Mouse (Mus musculus): ENCODE measurements around the gene Sh3bp5.

The Sh3bp5 gene

GRCm38 (mm10) chr14:31394822-31395532 is 40.9 kb downstream of the Sh3bp5 start:
- DNase-seq (ENCODE audit: extremely low read depth, low read depth, low spot score) = no peak

GRCm38 (mm10) chr14:31393936-31394630 is 41.8 kb downstream of the Sh3bp5 start:
- no peak for DNase-seq (ENCODE audit: extremely low read depth, low read depth, low spot score)

GRCm38 (mm10) chr14:31393546-31393890 is 42.4 kb downstream of the Sh3bp5 start:
- DNase-seq (ENCODE audit: extremely low read depth, low read depth, low spot score) = no peak

- DNase-seq (ENCODE audit: extremely low read depth, low read depth, low spot score) = no peak
Measured at GRCm38 (mm10) chr14:31392873-31393545, 42.9 kb downstream of the Sh3bp5 start.

- no peak for DNase-seq (ENCODE audit: extremely low read depth, low read depth, low spot score)
Measured at GRCm38 (mm10) chr14:31392300-31392699, 43.6 kb downstream of the Sh3bp5 start.

GRCm38 (mm10) chr14:31389421-31390147 is 46.3 kb downstream of the Sh3bp5 start:
- no peak for DNase-seq (ENCODE audit: extremely low read depth, low read depth, low spot score)

GRCm38 (mm10) chr14:31388086-31388872 is 47.6 kb downstream of the Sh3bp5 start:
- DNase-seq (ENCODE audit: extremely low read depth, low read depth, low spot score) = no peak

GRCm38 (mm10) chr14:31387301-31387981 is 48.4 kb downstream of the Sh3bp5 start:
- no peak for DNase-seq (ENCODE audit: extremely low read depth, low read depth, low spot score)

GRCm38 (mm10) chr14:31385977-31386697 is 49.7 kb downstream of the Sh3bp5 start:
- no peak for DNase-seq (ENCODE audit: extremely low read depth, low read depth, low spot score)

- no peak for DNase-seq (ENCODE audit: extremely low read depth, low read depth, low spot score)
Measured at GRCm38 (mm10) chr14:31385406-31385805, 50.5 kb downstream of the Sh3bp5 start.

GRCm38 (mm10) chr14:31384366-31385323 is 51.2 kb downstream of the Sh3bp5 start:
- DNase-seq (ENCODE audit: extremely low read depth, low read depth, low spot score) = no peak

GRCm38 (mm10) chr14:31383470-31384050 is 52.3 kb downstream of the Sh3bp5 start:
- no peak for DNase-seq (ENCODE audit: extremely low read depth, low read depth, low spot score)

- DNase-seq (ENCODE audit: extremely low read depth, low read depth, low spot score) = no peak
Measured at GRCm38 (mm10) chr14:31382276-31382675, 53.6 kb downstream of the Sh3bp5 start.

- DNase-seq (ENCODE audit: extremely low read depth, low read depth, low spot score) = no peak
Measured at GRCm38 (mm10) chr14:31376331-31376730, 59.5 kb downstream of the Sh3bp5 start.

GRCm38 (mm10) chr14:31374390-31374789 is 61.5 kb downstream of the Sh3bp5 start:
- DNase-seq (ENCODE audit: extremely low read depth, low read depth, low spot score) = no peak

GRCm38 (mm10) chr14:31369377-31369776 is 66.5 kb downstream of the Sh3bp5 start:
- DNase-seq (ENCODE audit: extremely low read depth, low read depth, low spot score) = no peak

GRCm38 (mm10) chr14:31367951-31368350 is 67.9 kb downstream of the Sh3bp5 start:
- DNase-seq (ENCODE audit: extremely low read depth, low read depth, low spot score) = no peak

GRCm38 (mm10) chr14:31365350-31365749 is 70.5 kb downstream of the Sh3bp5 start:
- no peak for DNase-seq (ENCODE audit: extremely low read depth, low read depth, low spot score)

Measured in fat pad, adult 2 months (tissue).